Mouse (Mus musculus) stomach, postnatal 0 days (tissue): Measurements from ENCODE around the gene Larp4.

Experiments used
- CTCF ChIP-seq: IDR thresholded peaks from 2 replicates; pipeline ENCODE4 v1.5.1; 2016; ENCODE audit warnings: antibody characterized with exemption, low read depth, mild to moderate bottlenecking, moderate library complexity
- EP300 ChIP-seq: optimal IDR thresholded peaks from 2 replicates; pipeline ENCODE3; 2016; ENCODE audit warnings: antibody characterized with exemption

DNA sequence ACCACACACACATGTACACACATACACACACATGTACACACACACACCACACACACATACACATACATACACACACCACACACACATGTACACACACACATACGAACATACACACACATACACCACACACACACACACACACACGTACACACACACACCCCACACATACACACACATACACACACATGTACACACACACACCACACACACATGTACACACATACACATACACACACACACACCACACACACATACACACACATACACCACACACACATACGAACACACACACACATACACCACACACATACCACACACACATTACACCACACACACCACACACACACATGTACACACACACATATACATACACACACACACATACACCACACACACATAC is 33.2 kb upstream of the Larp4 start:
- TF ChIP-seq CTCF (no peak), EP300 (no peak)
